Mouse (Mus musculus) lung, postnatal 0 days (tissue): Measurements from ENCODE around the gene Drosha.

Experiments
- CTCF ChIP-seq: IDR thresholded peaks from 2 replicates; pipeline ENCODE4 v1.5.1; 2016; ENCODE audit warnings: antibody characterized with exemption, mild to moderate bottlenecking
- EP300 ChIP-seq: IDR thresholded peaks from 2 replicates; pipeline ENCODE4 v1.6.1; 2016; ENCODE audit warnings: antibody characterized with exemption, mild to moderate bottlenecking, control low read depth

GRCm38 (mm10) chr15:12848196-12848975 is 23.8 kb downstream of the Drosha start:
- TF ChIP-seq CTCF (no peak), EP300 (no peak)
